Mouse (Mus musculus) midbrain, postnatal 0 days (tissue): ENCODE data around the gene Cebpe. TPM values are rescaled to one million over a fixed set of nuclear protein-coding genes. Genes with fewer than 3 reads are reported as not detected.
A peak's percentile ranks its signal among the peaks of the same experiment; 100 is the strongest.

Experiments used
- ATAC-seq: fragments of 200-750 bp; cut with Nextera tagmentation; 2 replicates; pipeline ENCODE4 v1.8.0; 2017; ENCODE audit warnings: moderate number of reproducible peaks, mild to moderate bottlenecking, moderate TSS enrichment, moderate library complexity; ENCODE audit not compliant: low FRiP score
- DNase-seq: peaks from one replicate; pipeline ENCODE4 v3.0.0-alpha.2; 2015; ENCODE audit warnings: low spot score
- H3K27ac ChIP-seq: fragments of 300-500 bp; sonication (generic); 2 replicates; pipeline ENCODE4 v1.5.1; 2014; ENCODE audit warnings: low read depth, mild to moderate bottlenecking, low read length, mixed read lengths
- H3K27me3 ChIP-seq: fragments of 300-500 bp; sonication (generic); 2 replicates; pipeline ENCODE4 v1.6.1; 2014; ENCODE audit warnings: low read length, control low read depth, mixed read lengths; ENCODE audit not compliant: insufficient read depth
- H3K36me3 ChIP-seq: fragments of 300-500 bp; sonication (generic); 2 replicates; pipeline ENCODE4 v1.6.1; 2014; ENCODE audit warnings: low read length, control low read depth, mixed read lengths; ENCODE audit not compliant: insufficient read depth
- H3K4me1 ChIP-seq: fragments of 300-500 bp; sonication (generic); 2 replicates; pipeline ENCODE4 v1.6.1; 2014; ENCODE audit warnings: mild to moderate bottlenecking, control low read depth, antibody characterized with exemption, low read length, mixed read lengths; ENCODE audit not compliant: insufficient read depth
- H3K4me2 ChIP-seq: fragments of 300-500 bp; sonication (generic); 2 replicates; pipeline ENCODE4 v1.6.1; 2014; ENCODE audit warnings: low read depth, mild to moderate bottlenecking, low read length, mixed read lengths; ENCODE audit not compliant: poor library complexity, severe bottlenecking
- H3K4me3 ChIP-seq: fragments of 300-500 bp; sonication (generic); 2 replicates; pipeline ENCODE4 v1.5.1; 2014; ENCODE audit warnings: low read depth, mild to moderate bottlenecking, low read length, moderate library complexity
- H3K9ac ChIP-seq: fragments of 300-500 bp; sonication (generic); replicated peaks from 2 replicates; pipeline ENCODE4 v1.6.1; 2014; ENCODE audit warnings: mild to moderate bottlenecking, low read length, moderate library complexity, mixed read lengths; ENCODE audit not compliant: poor library complexity, severe bottlenecking
- H3K9me3 ChIP-seq: fragments of 300-500 bp; sonication (generic); 2 replicates; pipeline ENCODE4 v1.6.1; 2016; ENCODE audit warnings: low read length, control low read depth
- CTCF ChIP-seq: IDR thresholded peaks from 2 replicates; pipeline ENCODE4 v1.5.1; 2016; ENCODE audit warnings: antibody characterized with exemption, mild to moderate bottlenecking
- WGBS: fragments of 180-500 bp; shearing (Covaris S2); extraction: QIAGEN DNeasy Blood & Tissue Kit; methylation state at CpG from one replicate; pipeline ENCODE4 v1.1.7; 2014; 5-methylcytosine and 5-hydroxymethylcytosine counted together
- polyA plus RNA-seq: library from polyadenylated mRNA; unstranded; fragments of >200 nt; fragmentation: Nextera tagmentation; extraction: Ambion mirVana; gene quantifications from 2 replicates; pipeline ENCODE4 v1.2.1, GENCODE M21; 2015
- total RNA-seq: library from RNA; depleted of rRNA; stranded (reverse); fragments of >200 nt; gene quantifications from 2 replicates; pipeline ENCODE4 v1.2.3, GENCODE M21; 2014

The Cebpe gene
- total and polyA plus RNA-seq, 2 experiments from 2014 or later = not detected

GRCm38 (mm10) chr14:54715402-54715801 lies 3.4 kb upstream of the Cebpe start:
- TF ChIP-seq CTCF = no peak
- Histone ChIP-seq H3K4me2 (peak overlapping the region; percentile 73; the same call in 1 of the 2 replicates), H3K27me3 (no peaks in the 10 kb centered on the region), H3K9ac (no peak overlapping the region), H3K4me3 (no peak overlapping the region), H3K36me3 (no peaks in the 10 kb centered on the region), H3K4me1 (no peaks in the 10 kb centered on the region), H3K27ac (no peak overlapping the region), H3K9me3 (no peaks in the 10 kb centered on the region)
- DNase-seq (no peak), ATAC-seq (no peak)
- 71% methylated on average over 1 of the region's 1 CpGs for WGBS

DNA sequence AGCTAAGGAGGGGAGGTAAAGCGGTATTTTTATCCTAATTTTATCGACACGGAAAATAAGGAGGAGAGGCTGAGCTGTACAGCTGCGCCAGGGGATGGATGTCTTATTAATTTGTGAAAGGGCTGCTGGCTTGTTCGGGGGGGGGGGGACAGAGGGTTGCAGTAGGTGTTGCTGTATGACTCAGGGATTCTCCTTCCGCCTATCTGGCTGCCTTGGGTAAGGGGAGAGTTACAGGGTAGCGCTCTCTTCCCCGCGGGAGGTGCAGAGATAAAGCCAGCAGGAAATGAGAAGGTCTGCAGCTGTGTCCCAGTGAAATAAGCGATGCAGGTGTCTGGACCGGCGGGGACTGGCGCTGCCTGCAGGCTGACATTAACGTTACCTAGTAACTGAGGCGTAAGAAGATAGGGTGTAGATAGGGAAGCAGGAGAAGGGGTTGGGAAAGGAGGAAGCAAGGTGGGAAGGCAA lies 2.7 kb upstream of the Cebpe start:
- 1% methylated on average over 15 of the region's 15 CpGs for WGBS
- H3K27me3 ChIP-seq = no peaks in the 10 kb centered on the region
- peak overlapping the region; percentile 70 for H3K27ac ChIP-seq
- no peaks in the 10 kb centered on the region for H3K36me3 ChIP-seq
- DNase-seq (peak; percentile 42), ATAC-seq (peak; percentile 72)
- no peaks in the 10 kb centered on the region for H3K4me1 ChIP-seq
- no peaks in the 10 kb centered on the region for H3K9me3 ChIP-seq
- peak overlapping the region; percentile 63 for H3K9ac ChIP-seq
- peak; percentile 14; the same call in 1 of the 2 replicates for TF ChIP-seq CTCF
- H3K4me2 ChIP-seq = peak overlapping the region; percentile 73
- H3K4me3 ChIP-seq = peak overlapping the region; percentile 34

DNA sequence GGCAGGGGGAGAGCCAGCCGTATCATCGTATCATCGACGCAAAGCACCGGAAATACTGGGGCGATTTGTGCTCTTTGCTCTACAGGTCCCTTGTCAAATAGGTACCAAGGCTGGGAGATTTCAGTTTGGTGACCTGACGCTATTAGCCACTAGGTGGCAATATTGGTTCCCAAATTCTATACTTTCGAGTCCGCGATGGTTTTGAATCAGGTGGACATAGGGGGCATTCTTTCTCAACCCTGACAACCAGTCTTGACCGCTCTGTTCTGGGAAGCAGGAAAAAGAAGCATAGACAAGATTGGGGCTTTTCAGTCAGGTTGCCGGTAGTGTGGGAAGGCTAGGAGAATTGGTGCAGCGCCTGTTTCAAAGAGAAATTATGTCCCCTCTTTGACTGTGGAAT lies 2.1 kb upstream of the Cebpe start:
- H3K27me3 ChIP-seq = no peaks in the 10 kb centered on the region
- 1% methylated on average over 13 of the region's 13 CpGs for WGBS
- peak overlapping the region; percentile 34 for H3K4me3 ChIP-seq
- H3K9ac ChIP-seq = peak overlapping the region; percentile 63
- peak overlapping the region; percentile 73 for H3K4me2 ChIP-seq
- DNase-seq (peak; percentile 91), ATAC-seq (peak; percentile 82)
- no peaks in the 10 kb centered on the region for H3K36me3 ChIP-seq
- peak; percentile 91 for TF ChIP-seq CTCF
- H3K9me3 ChIP-seq = no peaks in the 10 kb centered on the region
- H3K4me1 ChIP-seq = no peaks in the 10 kb centered on the region
- H3K27ac ChIP-seq = peak overlapping the region; percentile 70

DNA sequence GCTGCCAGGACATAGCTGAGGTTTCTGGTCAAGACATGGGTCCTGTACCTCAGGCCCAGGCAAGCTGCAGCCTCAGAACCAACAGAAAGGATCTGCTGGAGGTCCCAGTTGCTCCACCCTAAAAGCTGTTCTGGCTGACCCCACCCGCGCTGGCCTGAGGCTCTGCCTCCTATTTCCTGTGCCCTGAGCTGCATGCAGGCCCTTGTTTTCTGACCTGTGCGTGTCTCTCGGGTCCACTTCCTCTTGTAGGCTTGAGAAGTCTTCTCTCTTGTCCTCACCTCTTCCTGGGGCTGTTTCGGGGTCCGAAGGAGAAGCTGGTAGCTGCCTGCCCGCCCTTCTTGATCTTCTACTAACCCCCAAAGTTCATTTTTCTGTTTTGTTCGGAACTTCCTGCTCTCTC lies 887 bp upstream of the Cebpe start:
- Histone ChIP-seq H3K4me1 (no peaks in the 10 kb centered on the region), H3K9ac (no peak overlapping the region), H3K9me3 (no peaks in the 10 kb centered on the region), H3K4me2 (no peak overlapping the region), H3K27ac (no peak overlapping the region), H3K36me3 (no peaks in the 10 kb centered on the region), H3K27me3 (no peaks in the 10 kb centered on the region), H3K4me3 (no peak overlapping the region)
- no peak for ATAC-seq
- no peak for DNase-seq
- 83% methylated on average over 8 of the region's 8 CpGs for WGBS
- TF ChIP-seq CTCF = no peak

- Histone ChIP-seq H3K4me1 (no peaks in the 10 kb centered on the region), H3K36me3 (no peaks in the 10 kb centered on the region), H3K9me3 (no peaks in the 10 kb centered on the region), H3K4me2 (no peak overlapping the region), H3K27me3 (no peaks in the 10 kb centered on the region), H3K4me3 (no peak overlapping the region), H3K9ac (no peak overlapping the region), H3K27ac (no peak overlapping the region)
- DNase-seq = no peak
- 90% methylated on average over 9 of the region's 9 CpGs for WGBS
- ATAC-seq = no peak
- no peak for TF ChIP-seq CTCF
These were observed 2.9 kb downstream of the Cebpe start for GRCm38 (mm10) chr14:54709054-54709453.

- no peak for DNase-seq
- 51% methylated on average over 16 of the region's 17 CpGs for WGBS
- TF ChIP-seq CTCF = no peak
These were observed 5.2 kb downstream of the Cebpe start for GRCm38 (mm10) chr14:54706589-54707320.

More at GRCm38 (mm10) chr14:54706589-54707320, 5.2 kb downstream of the Cebpe start:
- Histone ChIP-seq H3K9ac (no peak overlapping the region), H3K4me3 (no peak overlapping the region), H3K4me1 (no peaks in the 10 kb centered on the region), H3K27me3 (no peaks in the 10 kb centered on the region), H3K4me2 (no peak overlapping the region), H3K9me3 (no peaks in the 10 kb centered on the region), H3K27ac (no peak overlapping the region), H3K36me3 (no peaks in the 10 kb centered on the region)
- no peak for ATAC-seq
